Mouse (Mus musculus) MEL (cell line): ENCODE results near the gene Ttc24. TPM values are rescaled to one million over a fixed set of nuclear protein-coding genes. Genes with fewer than 3 reads are reported as not detected.

Experiments used
- DNase-seq: peaks from one replicate; pipeline ENCODE4 v3.0.0; 2011; ENCODE audit warnings: low read depth, low spot score
- H3K27ac ChIP-seq: 2 replicates; pipeline ENCODE4 v1.5.1; 2012; ENCODE audit warnings: low read depth, mild to moderate bottlenecking, control low read depth, low read length, moderate library complexity; ENCODE audit not compliant: control insufficient read depth
- H3K27me3 ChIP-seq, 2 experiments: fragments of 150-350 bp in 1 of 2; sonication (generic) in 1 of 2; 2 replicates each; pipeline ENCODE4 v1.6.1; 2012; ENCODE audit warnings: low read length in 2 of 2, mild to moderate bottlenecking in 2 of 2, improper control_type of control experiment in 1 of 2, moderate library complexity in 1 of 2; ENCODE audit not compliant: insufficient read depth in 2 of 2, control insufficient read depth in 1 of 2
- H3K36me3 ChIP-seq, 2 experiments: 2 replicates each; pipeline ENCODE4 v1.6.1; 2012 to 2014; ENCODE audit warnings: low read length in 2 of 2, improper control_type of control experiment in 1 of 2, inconsistent platforms in 1 of 2, mild to moderate bottlenecking in 1 of 2; ENCODE audit not compliant: insufficient read depth in 2 of 2, control insufficient read depth in 1 of 2
- H3K4me1 ChIP-seq, 2 experiments: fragments of 150-350 bp in 1 of 2; sonication (generic) in 1 of 2; 2 replicates each; pipeline ENCODE4 v1.6.1; 2012; ENCODE audit warnings: low read length in 2 of 2, improper control_type of control experiment in 1 of 2, mild to moderate bottlenecking in 1 of 2; ENCODE audit not compliant: insufficient read depth in 2 of 2, control insufficient read depth in 1 of 2
- H3K4me3 ChIP-seq, 2 experiments: fragments of 150-350 bp in 1 of 2; sonication (generic) in 1 of 2; 2 replicates each; pipeline ENCODE4 v1.5.1; 2012; ENCODE audit warnings: low read depth in 2 of 2, low read length in 2 of 2, mild to moderate bottlenecking in 2 of 2, moderate library complexity in 2 of 2, control low read depth in 1 of 2, improper control_type of control experiment in 1 of 2; ENCODE audit not compliant: control insufficient read depth in 1 of 2, insufficient read depth in 1 of 2
- H3K79me2 ChIP-seq: 2 replicates; pipeline ENCODE4 v1.6.1; 2012; ENCODE audit warnings: mild to moderate bottlenecking, low read length, moderate library complexity; ENCODE audit not compliant: control insufficient read depth, poor library complexity, insufficient read depth
- H3K9ac ChIP-seq: 2 replicates; pipeline ENCODE4 v1.6.1; 2012; ENCODE audit warnings: low read depth, mild to moderate bottlenecking, control low read depth, low read length, moderate library complexity; ENCODE audit not compliant: control insufficient read depth, poor library complexity, severe bottlenecking
- H3K9me3 ChIP-seq: fragments of 150-350 bp; sonication (generic); replicated peaks from 2 replicates; pipeline ENCODE4 v1.6.1; 2012; ENCODE audit warnings: mild to moderate bottlenecking, low read length, improper control_type of control experiment, moderate library complexity; ENCODE audit not compliant: insufficient read depth
- BHLHE40 ChIP-seq: IDR thresholded peaks from 2 replicates; pipeline ENCODE4 v1.6.1; 2012; ENCODE audit warnings: low read depth, mild to moderate bottlenecking, inconsistent platforms, low read length, improper control_type of control experiment, borderline replicate concordance
- CHD2 ChIP-seq: IDR thresholded peaks from 2 replicates; pipeline ENCODE4 v1.6.1; 2011; ENCODE audit warnings: low read length, improper control_type of control experiment
- CTCF ChIP-seq, 3 experiments: IDR thresholded peaks in 2 of 3; conservative IDR thresholded peaks in 1 of 3; 2 replicates each; pipeline ENCODE4 v1.5.1; 2011 to 2012; ENCODE audit warnings: low read length in 3 of 3, low read depth in 2 of 3, mild to moderate bottlenecking in 2 of 3, improper control_type of control experiment in 1 of 3, inconsistent platforms in 1 of 3, mixed read lengths in 1 of 3, moderate library complexity in 1 of 3; ENCODE audit not compliant: control insufficient read depth in 1 of 3, insufficient read depth in 1 of 3, poor library complexity in 1 of 3, severe bottlenecking in 1 of 3
- E2F4 ChIP-seq: IDR thresholded peaks from 2 replicates; pipeline ENCODE4 v1.6.1; 2011; ENCODE audit warnings: low read depth, low read length, improper control_type of control experiment, borderline replicate concordance
- ELF1 ChIP-seq: IDR thresholded peaks from 2 replicates; pipeline ENCODE4 v1.6.1; 2014; ENCODE audit warnings: low read depth, mild to moderate bottlenecking, inconsistent platforms, low read length, improper control_type of control experiment, moderate library complexity
- HCFC1 ChIP-seq: IDR thresholded peaks from 2 replicates; pipeline ENCODE4 v1.6.1; 2012; ENCODE audit warnings: low read depth, mild to moderate bottlenecking, inconsistent platforms, low read length, improper control_type of control experiment, moderate library complexity
- JUND ChIP-seq: IDR thresholded peaks from 2 replicates; pipeline ENCODE4 v1.6.1; 2011; ENCODE audit warnings: low read depth, mild to moderate bottlenecking, improper control_type of control experiment, low read length
- KAT2A ChIP-seq: conservative IDR thresholded peaks from 2 replicates; pipeline ENCODE4 v1.6.1; 2012; ENCODE audit warnings: low read depth, low read length, improper control_type of control experiment, inconsistent platforms
- MAFK ChIP-seq: IDR thresholded peaks from 2 replicates; pipeline ENCODE4 v1.6.1; 2011; ENCODE audit warnings: low read depth, mild to moderate bottlenecking, low read length, improper control_type of control experiment, borderline replicate concordance
- MAX ChIP-seq: IDR thresholded peaks from 2 replicates; pipeline ENCODE4 v1.6.1; 2011; ENCODE audit warnings: low read length, improper control_type of control experiment
- MAZ ChIP-seq: IDR thresholded peaks from 2 replicates; pipeline ENCODE4 v1.6.1; 2012; ENCODE audit warnings: low read depth, mild to moderate bottlenecking, inconsistent platforms, low read length, improper control_type of control experiment
- MEF2A ChIP-seq: IDR thresholded peaks from 2 replicates; pipeline ENCODE4 v1.6.1; 2014; ENCODE audit warnings: low read depth, mild to moderate bottlenecking, inconsistent platforms, low read length, improper control_type of control experiment; ENCODE audit not compliant: poor library complexity, insufficient replicate concordance, severe bottlenecking; ENCODE audit errors: extremely low read depth
- MXI1 ChIP-seq: IDR thresholded peaks from 2 replicates; pipeline ENCODE4 v1.6.1; 2011; ENCODE audit warnings: mild to moderate bottlenecking, low read depth, low read length, improper control_type of control experiment
- MYC ChIP-seq: IDR thresholded peaks from 2 replicates; pipeline ENCODE4 v1.6.1; 2011; ENCODE audit warnings: low read depth, mild to moderate bottlenecking, low read length, improper control_type of control experiment, moderate library complexity
- NELFE ChIP-seq: IDR thresholded peaks from 2 replicates; pipeline ENCODE4 v1.6.1; 2011; ENCODE audit warnings: low read depth, low read length, improper control_type of control experiment
- NRF1 ChIP-seq: IDR thresholded peaks from 2 replicates; pipeline ENCODE4 v1.6.1; 2014; ENCODE audit warnings: low read depth, mild to moderate bottlenecking, inconsistent platforms, low read length, improper control_type of control experiment, moderate library complexity; ENCODE audit not compliant: poor library complexity, insufficient read depth, severe bottlenecking
- RCOR1 ChIP-seq: IDR thresholded peaks from 2 replicates; pipeline ENCODE4 v1.6.1; 2012; ENCODE audit warnings: low read depth, mild to moderate bottlenecking, inconsistent platforms, low read length, improper control_type of control experiment
- SIN3A ChIP-seq: IDR thresholded peaks from 2 replicates; pipeline ENCODE4 v1.6.1; 2012; ENCODE audit warnings: low read length, improper control_type of control experiment, inconsistent platforms
- TCF12 ChIP-seq: IDR thresholded peaks from 2 replicates; pipeline ENCODE4 v1.6.1; 2014; ENCODE audit warnings: low read depth, mild to moderate bottlenecking, inconsistent platforms, low read length, improper control_type of control experiment, moderate library complexity
- UBTF ChIP-seq: IDR thresholded peaks from 2 replicates; pipeline ENCODE4 v1.6.1; 2012; ENCODE audit warnings: low read depth, mild to moderate bottlenecking, inconsistent platforms, low read length, improper control_type of control experiment, moderate library complexity, borderline replicate concordance; ENCODE audit not compliant: insufficient read depth
- USF1 ChIP-seq: IDR thresholded peaks from 2 replicates; pipeline ENCODE4 v1.6.1; 2014; ENCODE audit warnings: low read depth, mild to moderate bottlenecking, inconsistent platforms, low read length, improper control_type of control experiment, moderate library complexity
- ZC3H11A ChIP-seq: IDR thresholded peaks from 2 replicates; pipeline ENCODE4 v1.6.1; 2012; ENCODE audit warnings: low read depth, mild to moderate bottlenecking, inconsistent platforms, low read length, improper control_type of control experiment
- polyA plus RNA-seq, 2 experiments: library from polyadenylated mRNA; stranded (reverse) in 1 of 2; unstranded in 1 of 2; fragments of >175 nt in 1 of 2; fragments of >200 nt in 1 of 2; gene quantifications; 2 replicates each; pipeline versions ENCODE4 v1.2.1 to v1.2.4; 2012; ENCODE audit warnings: low replicate concordance in 2 of 2, low read depth in 1 of 2; ENCODE audit not compliant: insufficient read length in 2 of 2, insufficient read depth in 1 of 2, missing spikeins in 1 of 2
- total RNA-seq: library from RNA; depleted of rRNA; stranded (reverse); fragments of 300-350 nt; gene quantifications from 2 replicates; pipeline ENCODE4 v1.2.3, GENCODE M21; 2012; rRNA removed

Ttc24 gene
- not detected in 2 replicates for total RNA-seq
- not detected for polyA plus RNA-seq

- Histone ChIP-seq H3K4me3 (no peak within 1 kb of the TSS), H3K79me2 (peaks cover 11% of the 10 kb centered on the region)
- TF ChIP-seq TCF12, result no peak
- no peak for TF ChIP-seq CHD2
- TF ChIP-seq E2F4, result no peak
- no peak for TF ChIP-seq CTCF (IDR thresholded peaks at IDR 0.05 in 2 of 3, conservative IDR thresholded peaks at IDR 0.05 in 1 of 3; ENCODE audit: control insufficient read depth in 1 of 3, insufficient read depth in 1 of 3, low read depth in 2 of 3, low read length in 3 of 3, poor library complexity in 1 of 3, severe bottlenecking in 1 of 3)
- TF ChIP-seq NELFE, result no peak
- TF ChIP-seq ZC3H11A, result no peak
- no peak for TF ChIP-seq JUND
- TF ChIP-seq MEF2A, result no peak
- no peak for TF ChIP-seq HCFC1
- no peak for TF ChIP-seq BHLHE40
- TF ChIP-seq RCOR1, result no peak
- TF ChIP-seq MAX, result no peak
- TF ChIP-seq, all 39 proteins: peak for 0
- Histone ChIP-seq H3K9me3 (no peaks in the 10 kb centered on the region), H3K36me3 (peaks cover 0 to 4% of the 10 kb centered on the region in 2 experiments; a peak in 2 of 4 replicates), H3K27ac (no peak within 1 kb of the TSS), H3K27me3 (peaks cover 19 to 23% of the 10 kb centered on the region in 2 experiments), H3K4me1 (peaks cover 3 to 9% of the 10 kb centered on the region in 2 experiments), H3K9ac (no peak within 1 kb of the TSS)
- no peak for DNase-seq
Observed at GRCm38 (mm10) chr3:88078204-88078603, at the start of gene Ttc24. TSS of gene Ttc24 (minus strand) at chr3:88078304.

- H3K9me3 ChIP-seq, result no peaks in the 10 kb centered on the region
- no peaks in the 10 kb centered on the region for H3K79me2 ChIP-seq
- H3K4me3 ChIP-seq, result no peak overlapping the region; a peak in 1 of 4 replicates
- H3K27ac ChIP-seq, result no peak overlapping the region; the same call in 1 of the 2 replicates
- no peaks in the 10 kb centered on the region; a peak in 1 of 4 replicates for H3K27me3 ChIP-seq
- peaks cover 3 to 12% of the 10 kb centered on the region in 2 experiments for H3K4me1 ChIP-seq
- DNase-seq, result peak; percentile 48
- peak overlapping the region; percentile 29 for H3K9ac ChIP-seq
- H3K36me3 ChIP-seq, result peaks cover 0 to 11% of the 10 kb centered on the region in 2 experiments; a peak in 2 of 4 replicates
- TF ChIP-seq MAX (peak; percentile 70), MAZ (0 out of 2 replicates have a peak, but pooled peaks have one; percentile 53), USF1 (peak; percentile 4; the same call in 1 of the 2 replicates), ELF1 (no peak), NRF1 (no peak), NELFE (0 out of 2 replicates have a peak, but pooled peaks have one; percentile 20), SIN3A (peak; percentile 29; the same call in 1 of the 2 replicates), MAFK (no peak), UBTF (no peak), MXI1 (peak; percentile 74), KAT2A (no peak), MYC (0 out of 2 replicates have a peak, but pooled peaks have one; percentile 33)
- TF ChIP-seq, all 39 proteins: peak for 7
Observed at GRCm38 (mm10) chr3:88127636-88128035, 49.5 kb upstream of the Ttc24 start.
